Mouse (Mus musculus) B cell, adult 2 months (primary cell): ENCODE results near the gene Tmem101.
"Not testable (repeated sequence)": the region's sequence is repeated elsewhere in the genome, so short reads cannot be mapped to it uniquely, and the experiment has no call there.

Experiments
- DNase-seq, 2 experiments: peaks; one replicate each; pipeline ENCODE4 v3.0.0; 2022

Gene Tmem101

GRCm38 (mm10) chr11:102156039-102156785 is at the start of gene Tmem101:
Tmem101 (minus strand) TSS chr11:102156404.
- DNase-seq = peak; percentile 85 to 87

DNA sequence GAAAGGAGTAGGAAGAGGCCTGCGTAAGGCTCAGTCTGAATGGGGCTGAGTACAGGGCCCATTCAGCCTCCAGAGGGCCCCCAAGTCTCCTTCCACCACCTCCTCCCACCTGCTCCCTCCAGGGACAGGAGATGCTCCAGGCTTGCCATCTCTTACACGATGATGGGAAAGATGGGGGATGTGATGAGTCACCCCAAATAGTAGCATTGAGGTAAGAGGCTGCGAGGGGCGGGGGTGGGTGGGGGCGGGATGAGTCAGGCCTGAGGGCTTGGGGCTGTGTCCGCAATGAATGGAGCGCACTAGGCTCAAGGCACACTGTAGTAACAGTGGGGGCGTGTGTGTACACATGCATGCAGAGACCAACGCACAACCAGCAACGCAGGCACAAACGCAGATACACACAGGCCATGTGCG is 45.2 kb upstream of the Tmem101 start:
- no peak for DNase-seq

- DNase-seq = no peak
These were observed 43.7 kb upstream of the Tmem101 start for GRCm38 (mm10) chr11:102199856-102200255.

DNA sequence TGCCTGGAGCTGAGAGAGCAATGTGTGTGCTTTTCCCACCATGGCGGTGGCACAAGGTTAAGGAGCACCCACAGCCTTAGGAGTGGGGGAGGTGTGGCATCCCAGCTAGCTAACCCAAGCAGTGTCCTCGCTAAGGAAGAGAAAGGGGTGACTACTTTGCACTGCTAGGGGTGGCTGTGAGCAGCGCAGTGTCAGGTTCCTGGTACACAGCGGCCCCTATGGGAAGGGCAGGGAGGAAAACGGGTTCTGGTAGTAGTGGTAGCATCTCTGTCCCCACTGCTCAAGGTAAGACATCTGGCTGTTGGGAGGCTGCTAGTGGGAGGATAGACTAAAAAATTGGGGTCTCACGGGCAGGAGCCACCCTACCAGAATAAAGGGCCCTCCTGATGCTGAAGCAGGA is 42.0 kb upstream of the Tmem101 start:
- DNase-seq = no peak

DNA sequence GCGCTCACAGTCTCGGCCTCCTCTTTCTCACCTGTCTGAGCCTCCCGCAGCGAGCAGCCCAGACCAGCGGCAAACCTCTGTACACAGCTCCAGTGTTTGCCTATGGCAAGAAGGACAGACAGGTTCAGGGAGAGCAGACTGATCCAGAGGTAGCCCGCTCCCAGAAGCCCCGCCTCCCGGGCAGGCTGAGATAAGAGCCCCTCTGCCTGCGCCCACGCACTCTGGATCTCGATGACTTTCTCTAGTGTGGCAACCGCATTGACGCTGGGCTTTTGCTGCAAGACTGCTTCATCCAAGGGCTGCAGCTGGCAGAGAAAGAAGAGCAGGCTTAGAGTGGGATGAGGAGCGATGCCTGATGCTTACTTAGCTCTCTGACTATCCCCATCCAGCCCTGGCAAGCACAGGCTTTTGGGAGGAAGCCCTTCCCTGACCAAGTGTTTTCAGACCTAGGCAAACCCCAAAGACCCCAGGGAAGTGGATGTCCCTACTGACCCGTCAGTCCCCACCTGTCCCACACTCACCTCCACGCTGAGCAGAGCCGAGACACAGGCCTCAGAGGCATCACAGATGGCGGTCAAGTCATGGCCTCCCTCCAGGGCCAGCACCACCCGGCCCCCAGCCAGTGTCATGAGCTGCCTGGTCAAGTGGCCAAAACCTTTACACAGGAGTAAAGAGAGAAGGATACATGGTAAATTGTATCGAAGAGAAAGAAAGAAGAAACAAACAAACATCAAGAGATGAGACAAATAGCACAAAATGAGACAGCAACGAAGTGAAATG is 40.0 kb upstream of the Tmem101 start:
- DNase-seq = no peak

DNA sequence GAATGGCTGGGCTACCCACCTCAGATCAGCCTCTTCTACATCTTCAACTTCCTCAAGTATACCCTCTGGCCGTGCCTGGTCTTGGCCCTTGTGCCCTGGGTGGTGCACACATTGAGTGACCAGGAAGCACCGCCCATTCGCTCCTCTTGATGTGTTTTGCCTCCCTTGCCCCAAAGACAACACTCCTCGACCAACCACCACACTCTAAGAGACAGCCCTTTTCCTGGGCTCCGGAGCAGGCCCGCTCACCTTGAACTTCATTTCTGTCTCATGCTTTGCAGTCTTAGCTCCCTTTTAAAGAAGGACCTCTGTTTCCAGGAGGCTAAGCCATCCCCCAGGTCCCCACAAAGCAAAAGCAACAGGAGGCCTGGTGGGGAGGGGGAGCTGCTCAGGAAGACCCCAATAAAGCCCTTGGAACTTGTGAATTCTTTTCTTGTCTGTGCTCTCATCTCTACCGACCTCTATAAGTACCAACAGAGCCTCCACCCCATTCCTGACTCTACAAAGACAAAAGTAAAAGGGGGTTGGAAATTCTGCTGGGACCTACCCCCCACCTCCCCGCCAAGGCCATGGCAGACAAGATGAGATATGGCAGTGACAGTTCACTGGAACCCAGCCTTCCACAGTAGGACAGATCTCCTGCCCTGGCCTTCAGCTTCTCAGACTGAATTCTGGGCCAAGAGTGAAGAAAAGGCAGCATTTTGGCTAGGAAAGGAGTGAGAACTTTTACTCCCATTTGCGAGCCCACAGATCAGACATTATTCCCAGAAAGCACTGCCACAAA is 37.6 kb upstream of the Tmem101 start:
- no peak for DNase-seq

GRCm38 (mm10) chr11:102190848-102191247 is 34.6 kb upstream of the Tmem101 start:
- no peak for DNase-seq

DNA sequence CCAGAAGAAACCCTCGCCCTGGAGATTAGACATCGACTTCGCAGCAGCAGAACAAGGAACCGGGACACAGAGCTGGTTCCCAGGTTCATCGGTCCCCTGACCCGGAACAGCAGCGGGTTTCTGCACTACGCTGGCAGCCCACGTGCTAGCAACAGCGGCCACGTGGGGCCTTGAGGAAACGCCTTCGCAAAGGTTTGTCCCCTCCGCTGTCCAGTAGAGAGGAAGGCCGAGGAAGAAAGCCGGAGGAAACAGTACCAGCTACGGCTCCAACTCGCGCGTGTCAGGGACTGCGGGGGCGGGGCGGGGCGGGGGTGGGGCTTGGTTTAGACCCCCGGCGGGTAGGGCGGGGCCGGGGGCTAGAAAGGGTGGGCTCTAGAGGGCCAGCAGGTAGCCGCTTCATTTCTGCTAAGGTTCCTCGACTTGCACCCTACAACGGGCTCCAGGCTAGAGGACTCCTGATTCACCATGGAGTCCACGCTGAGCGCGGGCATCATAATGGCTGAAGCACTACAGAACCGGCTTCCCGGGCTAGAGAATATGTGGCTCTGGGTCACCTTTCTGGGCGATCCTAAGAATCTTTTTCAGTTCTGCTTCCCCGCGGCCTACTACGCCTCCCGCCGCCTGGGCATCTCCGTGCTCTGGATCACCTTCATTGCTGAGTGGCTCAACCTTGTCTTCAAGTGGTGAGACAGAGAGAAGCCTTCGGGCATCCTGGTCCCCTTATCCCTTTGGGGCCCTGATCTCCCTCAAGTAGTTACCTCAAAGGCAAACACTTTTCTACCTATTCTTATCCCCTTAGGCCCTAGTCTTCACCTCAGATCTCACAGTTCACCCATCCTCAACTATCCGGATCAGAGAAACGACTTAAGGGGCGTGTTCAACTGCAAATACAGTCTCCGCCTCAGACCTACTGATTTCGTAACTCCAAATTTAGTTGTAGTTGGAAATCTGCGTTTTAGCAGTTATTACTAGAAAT is 33.5 kb upstream of the Tmem101 start, which contains the start of gene G6pc3:
TSS of gene G6pc3 (plus strand) at position 160 of the 976 bp plus-strand sequence.
- peak; percentile 78 for DNase-seq

- no peak for DNase-seq
These were observed 32.8 kb upstream of the Tmem101 start for GRCm38 (mm10) chr11:102188980-102189379.

DNA sequence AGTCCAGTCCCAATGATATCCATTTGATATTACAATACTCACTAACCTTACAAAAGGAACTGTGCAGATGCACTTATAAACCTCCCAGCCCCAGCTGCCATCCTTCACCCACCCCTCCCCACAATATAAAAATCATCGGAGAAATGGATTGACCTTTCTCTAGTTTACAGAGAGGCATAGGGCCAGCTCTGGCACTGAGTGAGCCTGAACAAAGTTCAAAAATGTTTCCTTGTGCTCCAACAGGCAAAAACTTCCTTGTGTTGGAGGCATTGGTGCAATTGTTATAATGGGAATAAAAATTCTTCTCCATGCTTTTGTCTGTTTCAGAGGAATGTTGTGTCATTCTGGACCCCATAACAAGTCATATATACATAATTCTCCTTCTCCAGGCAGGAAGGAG is 30.0 kb upstream of the Tmem101 start:
- no peak for DNase-seq

DNA sequence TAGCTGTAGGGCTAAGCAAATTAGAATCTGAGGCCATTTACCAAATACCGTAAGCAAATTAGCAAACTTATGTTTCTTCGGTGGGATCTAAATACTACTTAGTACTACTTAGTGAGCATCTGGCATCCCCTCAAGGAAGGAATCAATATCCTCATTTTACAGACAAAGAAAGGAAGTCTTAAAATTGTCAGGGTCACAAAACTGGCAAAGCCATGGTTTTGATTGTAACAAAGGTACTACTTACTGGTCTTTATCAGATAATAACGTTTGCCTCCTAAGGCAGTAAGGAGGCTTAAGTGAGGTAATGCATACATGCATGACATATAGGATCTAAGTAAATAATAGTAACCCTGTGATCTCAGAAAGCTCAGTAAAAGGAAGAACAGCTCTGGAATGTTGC is 29.5 kb upstream of the Tmem101 start:
- no peak for DNase-seq

GRCm38 (mm10) chr11:102184646-102185495 is 28.7 kb upstream of the Tmem101 start, which contains the start of gene Lsm12:
Lsm12 (minus strand) TSS chr11:102185296.
- DNase-seq = peak; percentile 100

DNA sequence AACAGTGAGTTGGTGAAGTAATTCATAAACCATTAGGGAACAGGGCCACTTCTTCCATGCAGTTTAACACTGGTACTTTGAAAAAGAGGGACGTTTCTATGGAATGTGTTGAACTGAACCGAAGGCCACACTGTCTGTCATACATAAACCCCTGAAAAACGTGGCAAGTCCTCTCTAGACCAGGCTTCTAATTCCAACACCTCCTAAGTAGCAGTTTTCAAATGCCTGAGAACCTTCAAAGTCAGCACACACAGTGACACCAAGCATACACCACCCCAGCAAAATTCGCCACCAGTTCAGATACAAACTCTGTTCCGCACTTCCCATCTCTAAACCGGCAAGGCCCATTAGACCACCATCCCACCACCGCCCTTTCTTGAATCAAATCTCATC is 28.0 kb upstream of the Tmem101 start:
- DNase-seq = no peak

DNA sequence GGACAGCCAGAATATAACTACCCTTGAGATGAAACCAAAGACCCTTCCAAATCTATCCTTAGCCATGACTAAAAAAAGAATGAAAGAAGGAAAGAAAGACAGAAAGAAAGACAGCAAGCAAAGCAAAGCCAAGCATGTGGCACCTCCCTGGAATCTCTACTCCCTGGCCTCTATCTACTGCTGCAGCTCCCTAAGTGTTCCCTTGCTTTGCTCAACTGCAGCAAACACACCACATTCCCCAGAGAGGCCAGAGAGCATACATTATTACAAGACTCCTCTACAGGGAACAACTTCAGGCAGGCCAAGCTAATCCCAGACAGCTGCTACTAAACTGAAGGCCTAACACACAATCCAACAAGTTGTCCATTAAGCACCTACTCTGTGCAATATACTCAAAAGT is 23.6 kb upstream of the Tmem101 start:
- no peak for DNase-seq

GRCm38 (mm10) chr11:102168689-102169088 is 12.5 kb upstream of the Tmem101 start:
- DNase-seq = no peak

- no peak for DNase-seq
These were observed 11.3 kb upstream of the Tmem101 start for GRCm38 (mm10) chr11:102167539-102167938.

DNA sequence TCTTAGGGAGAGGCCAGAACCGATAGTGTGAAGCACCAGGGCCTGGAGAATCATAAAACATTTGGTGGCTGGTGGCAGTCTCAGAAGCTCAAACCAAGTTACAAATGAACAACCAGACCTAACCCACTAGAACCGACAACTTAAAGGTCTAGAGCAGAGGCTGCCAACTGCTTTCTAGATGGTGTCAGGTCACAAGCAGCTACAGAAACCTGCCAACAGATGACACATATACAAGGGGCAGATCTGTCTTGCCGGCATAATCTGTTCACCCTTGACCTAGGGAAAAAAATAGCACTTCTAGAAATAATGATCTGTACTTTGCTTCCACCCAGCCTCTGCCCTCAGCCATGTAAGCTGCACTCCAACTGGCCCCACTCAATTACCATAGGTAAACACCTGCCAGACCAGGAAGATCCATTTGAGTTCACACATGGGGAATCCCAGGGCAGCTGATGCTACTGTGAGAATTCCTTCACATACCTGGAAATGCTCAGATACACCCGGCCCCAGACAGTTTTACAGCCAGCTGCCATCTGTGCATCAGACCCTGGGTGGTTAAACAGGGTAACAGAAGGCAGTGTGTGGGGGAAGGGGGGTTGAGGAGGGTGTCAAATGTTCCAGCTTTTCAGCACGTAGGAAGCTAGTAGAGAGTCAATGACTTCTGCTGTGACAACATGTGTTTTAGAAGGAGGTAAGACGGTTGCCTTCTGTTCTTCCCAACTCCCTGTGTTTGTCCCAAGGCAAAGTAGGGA is 9.9 kb upstream of the Tmem101 start:
- no peak for DNase-seq

- DNase-seq = no peak
These were observed 3.6 kb upstream of the Tmem101 start for GRCm38 (mm10) chr11:102159781-102160180.

GRCm38 (mm10) chr11:102158024-102158423 is 1.8 kb upstream of the Tmem101 start:
- DNase-seq = not testable (repeated sequence)

DNA sequence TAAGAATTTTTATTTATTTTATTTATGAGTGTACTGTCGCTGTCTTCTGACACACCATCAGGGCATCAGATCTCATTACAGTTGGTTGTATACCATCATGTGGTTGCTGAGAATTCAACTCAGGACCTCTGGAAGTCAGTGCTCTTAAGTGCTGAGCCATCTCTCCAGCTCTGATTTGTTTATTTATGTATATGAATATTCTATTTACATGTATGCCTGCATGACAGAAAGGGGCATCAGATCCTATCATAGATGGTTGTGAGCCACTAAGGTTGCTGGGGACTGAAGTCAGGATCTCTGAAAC is 534 bp upstream of the Tmem101 start:
- no peak for DNase-seq
